Mouse (Mus musculus) stomach, postnatal 0 days (tissue): ENCODE results near the gene Odf2.
"Not testable (repeated sequence)": the region's sequence is repeated elsewhere in the genome, so short reads cannot be mapped to it uniquely, and the experiment has no call there.

Experiments used
- CTCF ChIP-seq: IDR thresholded peaks from 2 replicates; pipeline ENCODE4 v1.5.1; 2016; ENCODE audit warnings: antibody characterized with exemption, low read depth, mild to moderate bottlenecking, moderate library complexity
- EP300 ChIP-seq: optimal IDR thresholded peaks from 2 replicates; pipeline ENCODE3; 2016; ENCODE audit warnings: antibody characterized with exemption

DNA sequence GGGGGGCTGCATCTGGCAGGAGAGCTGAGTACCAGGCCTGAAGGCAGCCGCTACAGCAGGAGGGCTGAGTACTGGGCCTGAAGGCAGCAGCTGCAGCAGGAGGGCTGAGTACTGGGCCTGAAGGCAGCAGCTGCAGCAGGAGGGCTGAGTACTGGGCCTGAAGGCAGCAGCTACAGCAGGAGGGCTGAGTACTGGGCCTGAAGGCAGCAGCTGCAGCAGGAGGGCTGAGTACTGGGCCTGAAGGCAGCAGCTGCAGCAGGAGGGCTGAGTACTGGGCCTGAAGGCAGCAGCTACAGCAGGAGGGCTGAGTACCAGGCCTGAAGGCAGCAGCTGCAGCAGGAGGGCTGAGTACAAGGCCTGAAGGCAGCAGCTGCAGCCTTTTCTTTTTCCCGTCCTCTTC, 19.1 kb downstream of the Odf2 start:
- not testable (repeated sequence) for TF ChIP-seq CTCF, EP300
